Mouse (Mus musculus) heart, embryonic 11.5 days (tissue): ENCODE measurements at regions not wholly inside any gene's neighbourhood (a gene's known extent, or its start where the extent isn't known, plus 50 kb on each side); places are given as distances from the start of the nearest gene placed in this dataset.
A peak's percentile ranks its signal among the peaks of the same experiment; 100 is the strongest.

Experiments used
- ATAC-seq: fragments of 200-750 bp; cut with Nextera tagmentation; replicated peaks from 2 replicates; pipeline ENCODE4 v1.8.0; 2017; ENCODE audit warnings: moderate library complexity; ENCODE audit not compliant: insufficient number of reproducible peaks, low FRiP score, low TSS enrichment
- H3K27ac ChIP-seq: fragments of 300-500 bp; sonication (generic); 2 replicates; pipeline ENCODE4 v1.5.1; 2014; ENCODE audit warnings: mild to moderate bottlenecking, low read depth, low read length
- H3K27me3 ChIP-seq: fragments of 300-500 bp; sonication (generic); 2 replicates; pipeline ENCODE4 v1.6.1; 2014; ENCODE audit warnings: mild to moderate bottlenecking, low read length, mixed read lengths; ENCODE audit not compliant: control insufficient read depth, insufficient read depth
- H3K36me3 ChIP-seq: fragments of 300-500 bp; sonication (generic); 2 replicates; pipeline ENCODE4 v1.6.1; 2014; ENCODE audit warnings: mild to moderate bottlenecking, low read length, moderate library complexity, mixed read lengths; ENCODE audit not compliant: control insufficient read depth, insufficient read depth
- H3K4me1 ChIP-seq: fragments of 300-500 bp; sonication (generic); 2 replicates; pipeline ENCODE4 v1.6.1; 2014; ENCODE audit warnings: low read length; ENCODE audit not compliant: control insufficient read depth, insufficient read depth
- H3K4me2 ChIP-seq: fragments of 300-500 bp; sonication (generic); 2 replicates; pipeline ENCODE4 v1.6.1; 2014; ENCODE audit warnings: mild to moderate bottlenecking, moderate library complexity
- H3K4me3 ChIP-seq: fragments of 300-500 bp; sonication (generic); 2 replicates; pipeline ENCODE4 v1.5.1; 2014; ENCODE audit warnings: low read depth, low read length
- H3K9ac ChIP-seq: fragments of 300-500 bp; sonication (generic); 2 replicates; pipeline ENCODE4 v1.6.1; 2014; ENCODE audit warnings: mild to moderate bottlenecking, low read depth, low read length, moderate library complexity
- H3K9me3 ChIP-seq: fragments of 300-500 bp; sonication (generic); replicated peaks from 2 replicates; pipeline ENCODE4 v1.6.1; 2016; ENCODE audit warnings: low read length; ENCODE audit not compliant: control insufficient read depth
- WGBS: fragments of 180-500 bp; shearing (Covaris S2); extraction: QIAGEN DNeasy Blood & Tissue Kit; methylation state at CpG from one replicate; pipeline ENCODE4 v1.1.7; 2014; ENCODE audit not compliant: insufficient replicate concordance; 5-methylcytosine and 5-hydroxymethylcytosine counted together

DNA sequence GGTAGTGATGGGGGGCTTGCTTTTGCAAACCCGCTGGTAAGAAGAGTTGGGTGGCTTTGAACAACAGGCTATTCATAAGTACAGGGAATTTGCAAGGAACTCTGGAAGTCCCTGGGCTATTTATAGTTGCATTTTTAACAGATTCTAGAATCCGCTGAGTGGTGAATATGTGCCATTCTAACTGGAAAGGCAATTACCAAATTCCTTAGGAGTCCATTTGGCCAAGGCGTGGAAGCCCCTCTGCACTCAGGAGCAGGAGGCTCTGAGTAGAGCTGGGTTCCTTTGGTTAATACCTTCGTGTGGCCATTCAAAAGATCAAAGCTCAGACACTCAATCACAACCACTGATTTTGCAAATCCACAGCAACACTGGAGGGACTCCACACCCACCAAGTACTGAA, 54.0 kb upstream of the Jdp2 start:
- Histone ChIP-seq H3K4me2 (no peak overlapping the region), H3K4me3 (no peak overlapping the region), H3K9me3 (no peaks in the 10 kb centered on the region), H3K27ac (no peak overlapping the region), H3K4me1 (peaks cover 27% of the 10 kb centered on the region), H3K9ac (no peak overlapping the region), H3K27me3 (no peaks in the 10 kb centered on the region), H3K36me3 (no peaks in the 10 kb centered on the region)
- 38% methylated on average over 4 of the region's 4 CpGs for WGBS
- ATAC-seq: no peak

DNA sequence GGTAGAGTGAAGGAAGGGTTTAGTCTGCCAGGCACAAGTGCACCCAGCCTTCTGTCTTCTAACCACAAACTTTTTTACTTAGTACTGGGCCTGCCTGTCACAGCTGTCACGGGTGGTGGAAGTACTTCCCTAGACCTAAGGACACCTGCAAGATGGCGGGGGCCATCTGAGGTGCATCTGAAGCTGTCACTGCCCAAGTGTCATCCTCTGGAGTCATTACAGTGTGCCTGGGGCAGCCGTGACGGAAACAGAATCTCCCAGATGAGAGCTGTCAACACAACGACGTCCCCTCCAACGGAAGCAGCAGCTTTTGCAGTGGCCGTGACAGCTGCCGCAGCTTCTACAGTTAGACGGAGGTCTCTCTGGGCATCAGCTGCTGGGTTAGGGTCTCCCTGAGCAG, 53.1 kb upstream of the Jdp2 start:
- Histone ChIP-seq H3K4me3 (no peak overlapping the region), H3K9me3 (no peaks in the 10 kb centered on the region), H3K27ac (no peak overlapping the region), H3K4me2 (peak overlapping the region; percentile 33; the same call in 1 of the 2 replicates), H3K9ac (no peak overlapping the region), H3K27me3 (no peaks in the 10 kb centered on the region), H3K36me3 (no peaks in the 10 kb centered on the region), H3K4me1 (peaks cover 27% of the 10 kb centered on the region)
- WGBS: 31% methylated on average over 10 of the region's 10 CpGs
- no peak for ATAC-seq

DNA sequence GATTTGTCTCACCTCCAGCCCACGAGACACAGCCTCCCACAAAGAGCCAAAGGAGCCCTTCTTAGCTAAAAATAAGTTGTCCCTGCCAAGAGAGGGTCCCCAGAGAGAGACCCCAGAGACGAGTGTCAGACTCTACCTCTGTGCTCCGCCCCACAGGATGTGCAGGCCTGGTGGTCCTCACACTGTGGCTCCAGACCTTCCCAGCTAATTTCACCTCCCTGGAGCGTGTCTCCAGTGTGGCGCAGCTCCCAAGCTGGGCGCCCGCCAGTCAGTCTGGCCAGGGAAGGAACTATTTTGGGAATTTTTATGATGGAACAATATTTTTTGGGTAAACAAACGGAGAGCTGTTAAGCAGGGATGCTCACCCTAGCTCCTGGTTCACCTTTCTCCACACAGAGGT, 50.8 kb upstream of the Jdp2 start:
- H3K27ac ChIP-seq: 0 out of 2 replicates have a peak overlapping the region, but pooled peaks have one; percentile 15
- WGBS: 59% methylated on average over 8 of the region's 8 CpGs
- ATAC-seq: no peak

More for the DNA sequence above, 50.8 kb upstream of the Jdp2 start:
- Histone ChIP-seq H3K27me3 (no peaks in the 10 kb centered on the region), H3K36me3 (no peaks in the 10 kb centered on the region), H3K4me1 (peaks cover 20% of the 10 kb centered on the region), H3K4me2 (no peak overlapping the region), H3K4me3 (no peak overlapping the region), H3K9ac (no peak overlapping the region), H3K9me3 (no peaks in the 10 kb centered on the region)
